Mouse (Mus musculus) kidney, postnatal 14 days (tissue): ENCODE measurements at regions not wholly inside any gene's neighbourhood (a gene's known extent, or its start where the extent isn't known, plus 50 kb on each side); places are given as distances from the start of the nearest gene placed in this dataset.

Experiments used
- DNase-seq: peaks from one replicate; pipeline ENCODE4 v3.0.0; 2022; ENCODE audit warnings: mixed read lengths

DNA sequence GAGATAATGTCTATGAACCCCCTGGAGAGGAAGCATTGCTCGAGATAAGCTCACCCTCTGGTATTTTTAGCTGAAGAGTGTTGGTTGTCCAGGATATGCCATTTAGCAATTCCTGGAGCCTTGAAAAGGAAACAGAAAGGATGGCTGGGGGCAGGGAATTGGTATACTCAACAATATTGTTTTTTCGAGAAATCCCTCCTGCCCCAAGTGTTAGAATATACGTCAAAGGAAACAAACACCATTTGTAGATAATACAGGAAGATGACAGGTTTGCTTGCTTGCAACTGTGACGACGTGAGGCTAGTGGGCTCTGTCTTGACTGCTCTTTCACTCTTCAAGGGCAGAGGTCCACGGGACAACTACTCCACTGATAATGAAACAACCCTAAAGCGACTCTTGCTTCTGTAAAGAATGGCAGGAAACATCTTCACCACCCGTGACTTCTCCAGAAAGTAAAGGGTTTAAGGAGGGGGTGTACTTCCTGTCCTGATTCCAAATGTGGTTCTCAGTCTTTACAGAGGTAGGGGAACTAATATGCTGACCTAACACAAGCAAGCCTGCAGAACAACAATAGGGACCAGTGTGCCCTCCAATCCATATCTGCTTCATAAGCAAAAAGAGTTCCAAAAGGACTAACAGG, 270.3 kb downstream of the Ets1 start:
- DNase-seq: peak; percentile 55

DNA sequence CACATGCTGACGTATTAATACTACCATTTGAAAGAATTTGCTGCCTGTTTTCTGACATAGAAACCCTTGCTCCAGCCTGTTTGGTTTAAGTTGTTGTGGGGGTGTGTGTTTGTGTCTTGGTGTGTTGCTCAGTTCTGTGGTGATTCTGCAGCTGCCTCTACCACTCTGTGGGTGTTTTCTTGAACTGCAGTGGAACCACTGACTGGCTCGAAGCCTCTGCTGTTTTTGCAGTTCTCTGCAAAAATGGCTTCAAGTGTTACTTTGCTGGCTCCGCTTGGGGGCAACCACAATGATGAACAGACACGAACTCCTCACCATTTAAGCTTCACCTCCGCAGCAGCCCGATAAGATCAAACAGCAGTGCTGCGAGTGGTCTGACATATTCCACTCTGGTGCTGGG, 274.6 kb downstream of the Ets1 start:
- no peak for DNase-seq

DNA sequence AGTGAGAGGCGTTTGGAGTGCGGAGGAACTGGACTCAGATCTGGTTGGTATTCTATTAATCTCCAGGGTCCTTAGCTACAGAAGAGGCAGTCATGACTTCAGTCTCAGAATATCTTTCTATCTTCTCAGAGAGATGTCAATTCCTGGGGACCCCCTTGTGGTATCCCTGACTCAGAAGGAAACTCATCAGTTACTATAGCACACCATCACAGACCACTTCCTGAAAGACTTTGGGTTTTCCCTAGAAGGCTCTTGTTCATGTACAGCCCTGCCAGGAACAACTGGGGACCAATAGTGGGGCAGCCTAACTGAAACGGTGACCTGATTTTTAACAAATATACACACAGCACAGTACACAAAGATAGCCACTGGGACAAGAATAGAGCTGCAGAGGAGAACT, 279.6 kb downstream of the Ets1 start:
- DNase-seq: no peak

DNA sequence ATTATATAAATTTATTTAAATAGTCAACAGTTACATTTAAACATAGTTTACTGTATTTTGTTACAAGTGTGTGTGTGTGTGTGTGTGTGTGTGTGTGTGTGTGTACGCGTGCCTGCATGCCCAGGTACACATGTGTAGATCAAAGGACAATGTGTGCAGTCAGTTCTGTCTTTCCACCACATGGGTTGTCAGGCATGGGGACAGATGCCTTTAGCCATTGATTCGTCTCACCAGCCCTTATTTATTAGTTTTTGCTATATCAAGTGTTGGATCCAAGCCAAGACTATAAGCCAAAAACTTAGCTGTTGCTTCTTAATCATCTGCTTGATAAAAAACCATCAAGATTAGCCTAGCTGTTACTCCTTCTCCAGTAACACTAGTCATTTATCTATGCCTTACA, 280.7 kb downstream of the Ets1 start:
- no peak for DNase-seq

DNA sequence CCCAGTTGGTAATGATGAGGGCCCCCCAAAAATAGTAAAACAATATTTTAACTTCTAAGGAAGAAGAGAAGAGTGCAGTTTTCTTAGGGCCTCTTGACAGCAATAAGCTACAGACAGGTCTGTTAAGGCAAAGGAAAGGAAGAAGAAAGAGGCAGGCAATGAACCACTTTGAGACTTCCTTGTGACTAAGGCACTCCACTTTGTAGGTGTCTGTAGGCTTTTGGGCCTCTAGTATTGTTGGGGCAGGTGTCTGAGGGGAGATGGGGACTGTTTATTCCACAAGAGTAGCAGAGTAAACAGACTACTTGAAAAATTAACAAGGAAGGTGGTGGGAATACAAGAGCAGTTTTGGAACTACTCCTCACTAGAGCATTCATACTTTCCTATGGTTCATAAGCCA, 287.9 kb downstream of the Ets1 start:
- no peak for DNase-seq

DNA sequence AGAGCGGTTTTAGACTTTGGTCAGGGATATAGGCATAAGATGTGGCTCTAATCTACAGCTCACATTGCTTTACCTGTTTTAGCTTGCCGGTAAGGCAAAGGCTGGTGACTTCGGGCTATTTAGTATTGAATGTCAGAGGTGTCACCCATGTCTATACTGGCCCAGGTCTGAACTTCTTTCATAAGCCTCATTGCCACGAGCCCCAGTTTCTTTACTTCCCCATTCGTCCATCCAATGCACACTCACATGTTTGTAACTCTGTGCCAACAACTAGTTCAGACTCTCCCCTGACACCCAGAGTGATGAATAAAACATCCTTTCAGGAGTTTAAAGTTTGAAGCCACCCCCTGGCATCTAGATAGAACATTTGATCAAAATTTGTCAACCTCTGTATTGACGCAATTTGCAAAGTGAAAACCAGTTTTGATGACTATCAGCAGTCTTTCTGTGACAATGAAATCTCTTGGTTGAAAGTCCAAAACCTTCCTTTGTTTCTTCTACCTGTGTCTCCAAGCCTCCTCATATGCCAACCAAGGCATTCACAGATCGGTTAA, 288.4 kb downstream of the Ets1 start:
- no peak for DNase-seq

DNA sequence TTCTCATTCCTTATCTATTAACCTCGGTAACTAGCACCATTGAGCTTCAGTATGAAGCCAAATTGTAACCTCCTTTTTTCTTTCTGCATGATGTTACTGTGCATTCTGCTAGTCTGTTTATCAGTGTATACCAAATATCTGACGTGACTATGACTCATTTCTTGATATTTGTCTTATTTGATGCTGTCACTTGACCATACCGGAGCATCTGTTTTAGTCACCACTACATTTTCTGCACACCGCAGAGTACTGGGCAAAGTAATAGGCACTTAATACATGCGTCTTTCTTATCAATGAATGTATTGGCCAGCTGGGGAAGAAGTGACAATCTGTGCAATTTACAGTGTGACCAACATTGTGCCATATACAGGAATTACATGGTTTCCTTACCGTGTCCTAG, 289.0 kb downstream of the Ets1 start:
- DNase-seq: no peak

DNA sequence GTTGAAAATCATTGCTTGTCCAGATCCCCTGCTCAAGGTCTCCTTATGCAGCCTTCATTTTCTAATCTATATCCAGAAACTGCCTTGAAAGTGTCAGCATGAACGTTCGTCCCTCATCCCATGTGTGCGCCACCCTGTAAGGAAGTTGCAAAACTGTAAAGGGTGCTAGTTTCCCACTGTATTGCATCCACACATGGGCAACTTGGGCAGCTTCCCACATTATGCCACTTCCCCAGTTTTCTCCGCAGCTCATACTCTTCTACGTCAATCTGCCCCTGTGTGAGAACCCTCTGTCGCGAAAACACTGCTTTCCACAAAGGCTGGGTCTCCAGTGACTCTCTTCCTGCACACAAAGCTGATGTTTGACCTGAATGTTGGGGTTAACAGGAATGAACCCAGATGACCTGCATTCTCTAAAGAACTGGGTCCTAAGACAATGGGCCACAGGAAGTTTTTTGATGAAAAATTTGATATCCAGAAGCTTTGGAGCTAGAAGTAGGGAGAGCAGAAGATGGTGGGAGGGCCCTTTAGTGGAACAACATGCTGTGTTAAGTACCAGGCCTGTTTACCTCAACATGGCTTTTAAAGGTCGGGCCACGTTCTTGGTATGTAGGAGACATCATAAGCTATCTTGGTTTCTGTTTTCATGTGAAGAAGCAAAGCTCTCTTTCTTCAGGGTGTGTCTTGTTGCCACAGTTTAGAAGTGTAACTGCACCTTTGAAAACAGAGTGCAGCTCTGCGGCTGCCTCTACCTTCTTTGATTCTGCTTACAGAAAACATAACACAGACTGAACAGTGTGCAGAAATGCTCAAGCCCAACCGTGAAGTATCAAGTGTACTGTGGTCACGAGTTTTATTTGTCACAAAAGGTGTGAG, 289.9 kb downstream of the Ets1 start:
- no peak for DNase-seq

DNA sequence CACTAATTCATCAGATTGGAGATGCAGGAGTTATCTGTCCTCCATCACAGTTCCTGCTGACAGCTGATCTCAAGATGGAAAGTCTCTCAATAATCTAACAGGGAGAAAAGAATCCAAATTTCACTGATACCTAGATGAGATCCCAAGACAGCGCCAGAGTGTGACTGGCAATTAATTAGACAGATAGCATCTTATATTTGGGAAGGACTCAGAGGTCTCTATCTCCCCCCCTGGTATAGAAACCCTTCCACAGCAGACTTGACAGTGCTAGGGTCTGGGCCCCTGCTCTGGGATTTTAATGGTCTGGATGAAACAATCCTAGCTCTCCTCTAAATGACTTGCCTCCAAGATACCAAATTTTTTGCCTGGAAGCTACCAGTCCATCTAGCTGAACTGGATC, 291.6 kb downstream of the Ets1 start:
- no peak for DNase-seq

DNA sequence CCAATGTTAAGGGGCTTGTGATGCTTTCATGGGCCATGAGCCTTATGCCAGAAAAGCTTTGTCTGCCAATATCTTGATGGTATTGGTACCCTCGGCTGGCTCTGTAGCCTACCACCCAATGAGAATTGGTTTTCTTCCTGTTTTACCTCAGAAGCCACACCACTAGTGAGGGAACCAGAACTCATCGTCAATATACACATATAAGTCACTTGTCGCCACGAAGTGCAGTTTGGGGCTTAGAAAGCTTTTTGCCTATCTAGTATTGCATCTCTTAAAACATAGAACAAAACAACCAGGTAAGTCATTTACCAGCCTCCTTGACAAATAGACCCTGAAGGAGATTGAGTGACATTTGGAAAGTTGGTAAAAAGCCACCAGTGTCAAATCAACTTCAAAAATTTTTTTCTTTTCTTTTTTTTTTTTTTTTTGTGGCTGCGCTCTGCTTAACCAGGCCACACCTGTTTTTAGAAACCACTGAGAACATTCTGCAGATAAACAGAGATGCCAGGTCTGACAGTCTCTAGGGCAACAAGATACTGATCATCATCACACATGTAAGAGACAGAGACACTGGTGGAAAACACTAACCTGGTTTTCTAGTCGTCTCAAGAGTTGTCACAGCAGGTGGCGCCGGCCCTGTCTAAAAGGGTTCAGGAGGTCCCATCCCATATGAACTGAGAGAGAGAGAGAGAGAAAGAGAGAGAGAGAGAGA, 292.4 kb downstream of the Ets1 start:
- DNase-seq: no peak

DNA sequence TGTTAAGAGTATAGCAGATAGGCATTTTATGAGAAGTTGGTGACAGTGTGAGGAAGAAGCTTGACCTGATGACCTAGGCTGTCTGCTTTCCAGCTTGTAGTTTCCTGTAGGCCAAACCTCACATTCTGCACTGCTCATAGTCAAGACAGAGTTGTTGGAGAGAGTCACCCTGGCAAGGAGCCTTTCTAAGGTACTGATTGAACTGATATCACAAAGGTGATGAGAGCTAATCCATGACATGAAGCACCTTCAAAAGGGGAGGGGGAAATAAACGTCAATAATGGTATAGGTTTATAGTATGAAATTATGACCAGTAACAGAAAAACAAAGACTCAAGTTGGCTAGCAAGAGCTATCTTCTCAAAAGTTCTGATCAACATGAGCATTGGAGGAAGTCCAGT, 293.3 kb downstream of the Ets1 start:
- no peak for DNase-seq

DNA sequence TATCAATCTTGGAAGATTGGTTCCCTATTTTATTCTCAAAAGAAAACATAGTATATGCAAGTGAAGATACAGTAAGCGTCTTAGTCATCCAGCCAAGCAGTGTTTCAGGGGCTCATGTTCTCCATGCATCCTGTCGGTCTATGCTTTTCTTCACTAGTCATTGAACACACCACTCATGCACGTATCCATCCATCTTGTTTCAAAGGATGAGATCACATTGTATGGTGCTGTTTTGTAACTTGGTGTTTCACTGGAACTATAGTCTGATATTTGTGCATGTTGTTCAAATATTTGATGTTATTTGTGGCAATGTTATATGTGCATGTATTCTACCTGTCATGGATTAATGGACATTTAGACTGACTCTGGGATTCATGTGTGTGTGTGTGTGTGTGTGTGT, 293.8 kb downstream of the Ets1 start:
- DNase-seq: no peak

DNA sequence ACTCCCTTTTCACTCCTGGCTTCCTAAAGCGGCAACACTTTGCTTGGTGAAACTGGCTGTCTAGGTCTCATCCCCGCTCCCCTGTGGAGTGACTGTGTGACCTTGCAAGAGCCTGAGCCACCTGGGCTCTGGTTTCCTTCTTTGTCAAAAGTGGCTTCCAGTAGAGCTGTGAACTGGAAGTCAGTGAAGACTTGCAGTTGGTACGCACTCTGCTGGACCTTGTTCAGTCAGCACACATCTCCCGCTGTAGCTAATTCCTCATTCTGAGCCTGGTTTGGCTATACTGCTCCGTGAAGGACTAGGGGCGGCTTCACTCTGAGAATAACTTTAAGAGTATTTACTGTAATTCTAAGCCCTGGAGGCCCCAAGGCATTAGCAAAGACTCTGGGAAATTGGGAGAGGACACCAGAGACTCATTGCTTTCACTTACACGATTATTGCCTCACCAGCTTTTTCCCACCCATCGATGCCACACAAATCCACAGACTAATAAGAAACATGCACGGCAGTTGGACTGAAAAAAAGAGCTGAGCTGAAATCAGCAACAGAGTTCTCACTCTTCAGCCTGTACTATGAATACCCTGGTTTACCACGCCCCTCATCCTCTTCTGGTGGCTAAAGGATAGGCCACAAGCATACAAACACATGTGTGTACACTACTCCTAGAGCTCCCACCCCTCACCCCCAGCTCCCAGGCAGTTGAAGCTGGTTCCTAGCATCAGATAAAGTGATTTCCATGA, 295.4 kb downstream of the Ets1 start:
- no peak for DNase-seq

DNA sequence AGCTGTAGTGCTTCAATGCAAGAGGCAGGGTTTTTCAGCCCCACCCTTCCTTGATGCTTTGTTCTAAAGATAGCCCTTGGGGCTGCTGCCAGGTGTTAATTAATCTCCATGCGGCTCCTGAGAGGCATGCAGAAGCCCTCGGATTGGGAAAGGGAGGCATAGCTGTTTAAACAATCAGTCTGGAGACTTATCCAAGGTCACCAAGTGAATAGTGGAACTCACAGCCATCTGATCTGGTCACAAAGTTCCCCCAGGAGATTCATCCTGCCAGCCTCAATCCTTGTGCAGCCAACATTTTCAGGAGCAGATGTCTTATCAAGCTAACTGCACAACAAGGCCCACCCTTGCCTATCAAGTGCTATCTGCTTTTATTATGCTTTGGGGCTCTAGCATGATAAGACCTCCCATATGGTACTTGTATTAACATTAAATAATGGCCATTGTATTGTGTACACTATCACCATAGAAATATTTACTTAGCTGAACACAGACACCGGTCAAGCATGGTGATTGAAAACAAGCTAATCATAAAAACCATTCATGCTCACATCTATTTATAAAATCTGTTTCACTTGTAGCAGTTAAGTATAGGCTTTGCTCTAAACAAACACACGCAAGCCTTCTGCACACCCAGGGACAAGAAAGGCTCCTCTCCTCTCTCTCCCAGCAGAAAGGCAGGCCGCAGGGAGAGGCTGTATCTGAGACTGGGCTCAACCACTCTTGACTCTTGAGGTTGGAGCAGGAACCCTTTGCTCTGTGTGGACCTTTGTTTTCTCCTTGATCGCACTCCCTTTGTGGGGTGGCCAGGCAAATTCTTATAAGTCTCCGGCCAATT, 297.4 kb downstream of the Ets1 start:
- DNase-seq: peak; percentile 57

DNA sequence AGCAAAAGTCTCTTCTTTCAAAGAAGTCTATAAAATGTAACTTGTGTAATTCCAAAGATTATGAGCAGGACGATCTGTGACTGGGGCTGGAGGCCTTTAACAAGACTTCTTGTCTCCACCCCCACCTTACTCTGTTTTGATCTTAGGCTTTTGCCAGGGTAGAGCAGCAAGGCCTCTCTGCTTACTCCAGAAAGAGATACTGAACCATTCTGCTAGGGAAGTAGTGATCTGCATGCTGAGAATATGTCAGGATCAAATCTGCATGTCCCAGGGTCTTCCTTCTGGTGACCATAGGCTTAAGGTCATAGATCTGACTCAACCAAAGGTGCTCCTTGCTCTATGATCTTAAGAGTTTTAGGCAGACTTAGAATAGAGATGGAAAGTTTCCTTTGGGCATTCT, 298.4 kb downstream of the Ets1 start:
- DNase-seq: no peak

DNA sequence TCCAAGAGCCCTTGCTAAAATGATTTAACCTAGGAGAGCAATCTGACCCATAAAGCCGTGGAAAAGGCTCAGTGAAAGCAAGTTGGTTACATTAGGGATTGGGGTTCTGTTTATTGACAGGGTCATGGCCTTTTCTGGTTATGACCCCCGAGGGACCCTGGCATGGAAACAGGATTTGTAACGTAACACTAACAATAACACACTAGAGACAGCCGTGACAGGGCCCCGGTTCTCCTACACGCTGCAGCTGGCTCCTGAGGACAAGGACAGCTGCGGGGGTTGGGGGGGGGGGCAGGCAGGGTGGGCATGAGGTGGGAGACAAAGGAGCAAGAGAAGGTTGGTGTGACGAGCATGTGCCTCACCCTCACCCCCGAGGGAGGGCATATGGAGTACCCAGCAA, 300.4 kb downstream of the Ets1 start:
- DNase-seq: no peak

DNA sequence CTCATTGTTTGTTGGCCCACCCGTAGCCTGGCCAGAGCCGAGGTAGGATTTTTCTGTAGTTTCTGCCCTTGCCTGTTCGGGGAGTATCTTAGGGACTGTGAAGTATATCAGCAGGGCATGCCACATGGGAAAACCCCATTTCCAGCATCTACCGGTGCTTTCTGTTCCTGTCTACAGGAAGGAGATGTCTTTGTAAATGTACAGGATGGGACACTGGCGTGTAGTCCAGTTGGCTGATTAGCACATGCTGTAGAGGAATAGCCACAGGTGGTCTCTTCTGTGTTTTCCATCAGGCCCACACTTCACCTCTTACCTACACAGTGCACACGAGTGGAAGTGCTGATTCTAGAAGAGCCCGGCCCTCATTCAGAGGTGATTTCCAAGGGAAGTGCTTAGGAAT, 301.4 kb downstream of the Ets1 start:
- DNase-seq: no peak

DNA sequence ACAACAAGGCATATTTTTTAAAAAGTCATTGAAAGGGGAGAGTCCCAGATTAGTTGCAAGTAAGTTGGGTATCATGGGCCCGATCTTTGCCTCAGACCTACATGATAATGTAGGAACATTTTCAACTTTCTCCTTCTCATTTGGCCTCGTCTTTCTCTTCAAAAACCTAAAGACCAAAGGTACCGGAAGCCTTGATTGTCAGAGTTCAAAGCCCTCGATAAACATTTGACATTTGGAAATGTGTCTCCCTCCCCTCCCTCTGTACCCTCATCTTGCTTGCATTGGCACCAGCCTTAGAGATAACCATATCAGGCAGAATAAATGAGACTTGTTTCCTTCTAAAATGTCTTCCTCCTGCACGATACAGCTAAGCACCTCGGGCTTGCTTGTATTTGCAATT, 302.8 kb downstream of the Ets1 start:
- no peak for DNase-seq

DNA sequence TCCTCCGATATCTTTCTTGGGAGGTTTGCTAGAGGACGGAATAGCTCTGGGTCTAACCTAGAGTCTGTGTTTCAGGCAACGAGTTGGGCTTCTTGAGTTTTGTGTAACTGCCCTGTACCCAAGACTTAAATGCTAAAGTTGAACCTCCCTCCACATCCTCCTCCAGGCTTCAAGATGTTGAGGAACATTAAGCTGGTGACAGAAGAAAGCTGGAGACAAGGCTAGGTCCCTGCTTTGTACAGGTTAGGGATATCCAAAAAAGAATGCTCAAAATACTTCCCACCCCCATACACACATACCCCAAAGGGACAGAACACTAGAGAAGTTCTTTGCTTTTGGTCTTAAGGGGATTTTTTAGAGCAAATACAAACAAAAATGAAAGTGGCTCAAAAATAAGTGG, 303.6 kb downstream of the Ets1 start:
- no peak for DNase-seq

DNA sequence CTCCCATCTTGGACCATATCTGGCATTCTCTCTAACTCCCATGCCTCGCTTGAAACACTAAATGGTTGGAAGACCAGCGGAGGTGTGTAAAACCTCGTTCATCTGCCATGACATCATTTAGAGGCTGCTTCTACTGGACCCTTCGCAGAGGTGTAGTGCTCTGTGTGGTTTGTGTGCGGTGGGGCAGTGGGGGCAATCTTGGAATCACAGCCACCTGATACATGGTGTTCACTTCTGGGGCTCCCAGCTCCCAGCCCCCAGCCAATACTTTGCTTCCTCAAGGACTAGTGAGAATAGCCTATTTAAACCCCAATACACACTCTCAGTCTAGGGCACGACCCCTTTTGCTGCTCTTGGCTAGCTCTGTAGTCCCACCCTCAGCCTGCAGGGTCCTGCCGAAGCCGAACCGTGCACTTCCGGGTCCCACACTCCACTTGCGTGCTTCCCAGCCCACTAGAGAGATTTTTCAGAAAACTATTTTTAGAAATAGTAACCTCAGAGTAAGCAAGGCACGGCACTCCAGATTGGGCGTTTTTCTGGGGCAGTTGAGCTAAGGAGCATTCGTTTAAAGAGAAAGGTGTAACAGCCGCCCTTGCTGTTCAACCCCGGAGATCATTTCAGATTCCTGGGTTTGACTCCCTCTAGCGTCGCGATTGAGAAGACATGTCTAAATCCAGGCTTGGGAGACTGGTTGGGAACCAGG, 304.2 kb downstream of the Ets1 start:
- DNase-seq: peak; percentile 90
